Mouse (Mus musculus): ENCODE measurements around the gene Gm10217. TPM values are rescaled to one million over a fixed set of nuclear protein-coding genes. Genes with fewer than 3 reads are reported as not detected.

Gm10217 gene
- polyA plus RNA-seq (2012; rRNA removed): not detected in 2 replicates

- no peaks in the 10 kb centered on the region for H3K36me3 ChIP-seq (ENCODE audit: control insufficient read depth, insufficient read depth, low read length)
- TF ChIP-seq POLR2A (IDR thresholded peaks at IDR 0.05; ENCODE audit: low read depth, low read length) (no peak), CTCF (IDR thresholded peaks at IDR 0.05; ENCODE audit: extremely low read depth, insufficient read length, insufficient replicate concordance, low read depth, low read length) (no peak)
- H3K4me3 ChIP-seq (ENCODE audit: low read depth, low read length): no peak within 1 kb of the TSS
- H3K4me1 ChIP-seq (ENCODE audit: control insufficient read depth, insufficient read depth, insufficient read length, low read length): no peaks in the 10 kb centered on the region
- WGBS: 78% methylated on average over 3 of the region's 3 CpGs
- H3K27ac ChIP-seq (ENCODE audit: insufficient read depth, low read depth, low read length): no peak within 1 kb of the TSS
- H3K27me3 ChIP-seq (ENCODE audit: control insufficient read depth, insufficient read depth, low read length): no peaks in the 10 kb centered on the region
Measured at GRCm38 (mm10) chr8:9863951-9864350, at the start of gene Gm10217. Gene Gm10217 (plus strand): TSS chr8:9864251.

- TF ChIP-seq POLR2A (IDR thresholded peaks at IDR 0.05; ENCODE audit: low read depth, low read length): no peak
- TF ChIP-seq CTCF (IDR thresholded peaks at IDR 0.05; ENCODE audit: extremely low read depth, insufficient read length, insufficient replicate concordance, low read depth, low read length): no peak
- no peaks in the 10 kb centered on the region for H3K27me3 ChIP-seq (ENCODE audit: control insufficient read depth, insufficient read depth, low read length)
- H3K4me3 ChIP-seq (ENCODE audit: low read depth, low read length): no peak overlapping the region
- H3K4me1 ChIP-seq (ENCODE audit: control insufficient read depth, insufficient read depth, insufficient read length, low read length): no peaks in the 10 kb centered on the region
- WGBS: 77% methylated on average over 8 of the region's 8 CpGs
- no peak overlapping the region for H3K27ac ChIP-seq (ENCODE audit: insufficient read depth, low read depth, low read length)
- H3K36me3 ChIP-seq (ENCODE audit: control insufficient read depth, insufficient read depth, low read length): no peaks in the 10 kb centered on the region
Measured at GRCm38 (mm10) chr8:9824770-9825169, 39.3 kb upstream of the Gm10217 start.

GRCm38 (mm10) chr8:9840257-9840656 is 23.8 kb upstream of the Gm10217 start:
- Histone ChIP-seq H3K36me3 (ENCODE audit: control insufficient read depth, insufficient read depth, low read length) (no peaks in the 10 kb centered on the region), H3K27ac (ENCODE audit: insufficient read depth, low read depth, low read length) (no peak overlapping the region), H3K4me3 (ENCODE audit: low read depth, low read length) (no peak overlapping the region), H3K27me3 (ENCODE audit: control insufficient read depth, insufficient read depth, low read length) (no peaks in the 10 kb centered on the region), H3K4me1 (ENCODE audit: control insufficient read depth, insufficient read depth, insufficient read length, low read length) (no peaks in the 10 kb centered on the region)
- 75% methylated on average over 3 of the region's 3 CpGs for WGBS
- TF ChIP-seq CTCF (IDR thresholded peaks at IDR 0.05; ENCODE audit: extremely low read depth, insufficient read length, insufficient replicate concordance, low read depth, low read length) (no peak), POLR2A (IDR thresholded peaks at IDR 0.05; ENCODE audit: low read depth, low read length) (no peak)

GRCm38 (mm10) chr8:9859286-9859685 is 4.8 kb upstream of the Gm10217 start:
- 32% methylated on average over 2 of the region's 2 CpGs for WGBS
- Histone ChIP-seq H3K4me1 (ENCODE audit: control insufficient read depth, insufficient read depth, insufficient read length, low read length) (no peaks in the 10 kb centered on the region), H3K36me3 (ENCODE audit: control insufficient read depth, insufficient read depth, low read length) (no peaks in the 10 kb centered on the region), H3K27ac (ENCODE audit: insufficient read depth, low read depth, low read length) (no peak overlapping the region), H3K27me3 (ENCODE audit: control insufficient read depth, insufficient read depth, low read length) (no peaks in the 10 kb centered on the region), H3K4me3 (ENCODE audit: low read depth, low read length) (no peak overlapping the region)
- no peak for TF ChIP-seq POLR2A (IDR thresholded peaks at IDR 0.05; ENCODE audit: low read depth, low read length)
- TF ChIP-seq CTCF (IDR thresholded peaks at IDR 0.05; ENCODE audit: extremely low read depth, insufficient read length, insufficient replicate concordance, low read depth, low read length): no peak

- WGBS: 75% methylated on average over 10 of the region's 10 CpGs
Measured at GRCm38 (mm10) chr8:9860539-9861203, 3.4 kb upstream of the Gm10217 start.

GRCm38 (mm10) chr8:9865150-9865549 is 1.1 kb downstream of the Gm10217 start:
- Histone ChIP-seq H3K27ac (ENCODE audit: insufficient read depth, low read depth, low read length) (no peak overlapping the region), H3K4me1 (ENCODE audit: control insufficient read depth, insufficient read depth, insufficient read length, low read length) (no peaks in the 10 kb centered on the region), H3K27me3 (ENCODE audit: control insufficient read depth, insufficient read depth, low read length) (no peaks in the 10 kb centered on the region), H3K4me3 (ENCODE audit: low read depth, low read length) (no peak overlapping the region), H3K36me3 (ENCODE audit: control insufficient read depth, insufficient read depth, low read length) (no peaks in the 10 kb centered on the region)
- TF ChIP-seq CTCF (IDR thresholded peaks at IDR 0.05; ENCODE audit: extremely low read depth, insufficient read length, insufficient replicate concordance, low read depth, low read length): no peak
- WGBS: 87% methylated on average over 9 of the region's 9 CpGs

More at GRCm38 (mm10) chr8:9860539-9861203, 3.4 kb upstream of the Gm10217 start:
- Histone ChIP-seq H3K27me3 (ENCODE audit: control insufficient read depth, insufficient read depth, low read length) (no peaks in the 10 kb centered on the region), H3K4me1 (ENCODE audit: control insufficient read depth, insufficient read depth, insufficient read length, low read length) (no peaks in the 10 kb centered on the region), H3K4me3 (ENCODE audit: low read depth, low read length) (no peak overlapping the region), H3K36me3 (ENCODE audit: control insufficient read depth, insufficient read depth, low read length) (no peaks in the 10 kb centered on the region), H3K27ac (ENCODE audit: insufficient read depth, low read depth, low read length) (no peak overlapping the region)
- no peak for TF ChIP-seq CTCF (IDR thresholded peaks at IDR 0.05; ENCODE audit: extremely low read depth, insufficient read length, insufficient replicate concordance, low read depth, low read length)
- no peak for TF ChIP-seq POLR2A (IDR thresholded peaks at IDR 0.05; ENCODE audit: low read depth, low read length)

- TF ChIP-seq POLR2A (IDR thresholded peaks at IDR 0.05; ENCODE audit: low read depth, low read length): no peak
- TF ChIP-seq CTCF (IDR thresholded peaks at IDR 0.05; ENCODE audit: extremely low read depth, insufficient read length, insufficient replicate concordance, low read depth, low read length): no peak
- Histone ChIP-seq H3K36me3 (ENCODE audit: control insufficient read depth, insufficient read depth, low read length) (no peaks in the 10 kb centered on the region), H3K27me3 (ENCODE audit: control insufficient read depth, insufficient read depth, low read length) (no peaks in the 10 kb centered on the region), H3K27ac (ENCODE audit: insufficient read depth, low read depth, low read length) (no peak overlapping the region), H3K4me1 (ENCODE audit: control insufficient read depth, insufficient read depth, insufficient read length, low read length) (no peaks in the 10 kb centered on the region), H3K4me3 (ENCODE audit: low read depth, low read length) (no peak overlapping the region)
- 70% methylated on average over 3 of the region's 3 CpGs for WGBS
Measured at GRCm38 (mm10) chr8:9868094-9868493, 4.0 kb downstream of the Gm10217 start.

Measured in small intestine, adult 2 months (tissue).